Mouse (Mus musculus) neural tube, embryonic 15.5 days (tissue): ENCODE results near the gene Grb2. TPM values are rescaled to one million over a fixed set of nuclear protein-coding genes. Genes with fewer than 3 reads are reported as not detected.

Experiments
- ATAC-seq: fragments of 200-750 bp; cut with Nextera tagmentation; 2 replicates; pipeline ENCODE4 v1.8.0; 2017; ENCODE audit warnings: mild to moderate bottlenecking, moderate TSS enrichment, moderate library complexity; ENCODE audit not compliant: low FRiP score
- H3K27ac ChIP-seq: fragments of 300-500 bp; sonication (generic); replicated peaks from 2 replicates; pipeline ENCODE4 v1.5.1; 2015; ENCODE audit warnings: mild to moderate bottlenecking, inconsistent platforms
- H3K27me3 ChIP-seq: fragments of 300-500 bp; sonication (generic); replicated peaks from 2 replicates; pipeline ENCODE4 v1.6.1; 2015; ENCODE audit warnings: inconsistent platforms
- H3K36me3 ChIP-seq: fragments of 300-500 bp; sonication (generic); 2 replicates; pipeline ENCODE4 v1.6.1; 2015; ENCODE audit warnings: inconsistent platforms
- H3K4me1 ChIP-seq: fragments of 300-500 bp; sonication (generic); 2 replicates; pipeline ENCODE4 v1.6.1; 2015; ENCODE audit warnings: inconsistent platforms
- H3K4me2 ChIP-seq: fragments of 300-500 bp; sonication (generic); 2 replicates; pipeline ENCODE4 v1.6.1; 2015; ENCODE audit warnings: inconsistent platforms, mild to moderate bottlenecking, moderate library complexity
- H3K4me3 ChIP-seq: fragments of 300-500 bp; sonication (generic); replicated peaks from 2 replicates; pipeline ENCODE4 v1.5.1; 2015; ENCODE audit warnings: mild to moderate bottlenecking, inconsistent platforms
- H3K9ac ChIP-seq: fragments of 300-500 bp; sonication (generic); replicated peaks from 2 replicates; pipeline ENCODE4 v1.6.1; 2015; ENCODE audit warnings: mild to moderate bottlenecking, inconsistent platforms
- H3K9me3 ChIP-seq: fragments of 300-500 bp; sonication (generic); replicated peaks from 2 replicates; pipeline ENCODE4 v1.6.1; 2016; ENCODE audit warnings: inconsistent platforms
- WGBS: fragments of 180-500 bp; shearing (Covaris S2); methylation state at CpG from one replicate; pipeline ENCODE4 v1.1.7; 2015; ENCODE audit warnings: mixed read lengths; 5-methylcytosine and 5-hydroxymethylcytosine counted together
- polyA plus RNA-seq: library from polyadenylated mRNA; unstranded; fragments of >200 nt; fragmentation: Nextera tagmentation; extraction: Ambion mirVana; gene quantifications from 2 replicates; pipeline ENCODE4 v1.2.1, GENCODE M21; 2015

Gene Grb2
- polyA plus RNA-seq, 1 experiment from 2014 or later = 192 TPM

GRCm38 (mm10) chr11:115608421-115609399 is 99.7 kb downstream of the Grb2 start:
- Histone ChIP-seq H3K4me3 (no peak overlapping the region), H3K27ac (no peak overlapping the region), H3K9ac (no peak overlapping the region), H3K4me2 (no peak overlapping the region), H3K27me3 (0 out of 2 replicates have a peak, but pooled peaks cover 6% of the 10 kb centered on the region), H3K4me1 (peaks cover 36% of the 10 kb centered on the region), H3K36me3 (peaks cover 40% of the 10 kb centered on the region), H3K9me3 (no peaks in the 10 kb centered on the region)
- WGBS = 76% methylated on average over 23 of the region's 23 CpGs
- no peak for ATAC-seq

- no peak overlapping the region for H3K4me2 ChIP-seq
- no peak overlapping the region for H3K4me3 ChIP-seq
- H3K27me3 ChIP-seq = 0 out of 2 replicates have a peak, but pooled peaks cover 3% of the 10 kb centered on the region
- WGBS = 96% methylated on average over 18 of the region's 18 CpGs
- peaks cover 34% of the 10 kb centered on the region for H3K4me1 ChIP-seq
- no peak overlapping the region for H3K9ac ChIP-seq
- H3K36me3 ChIP-seq = peaks cover 40% of the 10 kb centered on the region
- no peaks in the 10 kb centered on the region for H3K9me3 ChIP-seq
- H3K27ac ChIP-seq = no peak overlapping the region
- no peak for ATAC-seq
Observed at GRCm38 (mm10) chr11:115606733-115607132, 101.7 kb downstream of the Grb2 start.

- peaks cover 38% of the 10 kb centered on the region for H3K4me1 ChIP-seq
- WGBS = 0% methylated on average over 26 of the region's 26 CpGs
- H3K27ac ChIP-seq = peak overlapping the region; percentile 95
- ATAC-seq = peak; percentile 48; the same call in 1 of the 2 replicates
- no peaks in the 10 kb centered on the region for H3K27me3 ChIP-seq
- no peaks in the 10 kb centered on the region for H3K9me3 ChIP-seq
- H3K36me3 ChIP-seq = peaks cover 45% of the 10 kb centered on the region
- H3K4me2 ChIP-seq = peak overlapping the region; percentile 92
- H3K9ac ChIP-seq = peak overlapping the region; percentile 94
- peak overlapping the region; percentile 67 for H3K4me3 ChIP-seq
Observed at GRCm38 (mm10) chr11:115604304-115604696, 104.1 kb downstream of the Grb2 start.

GRCm38 (mm10) chr11:115603476-115604303 is 104.7 kb downstream of the Grb2 start, which contains the start of the genes Mrps7 and Gga3:
TSS of gene Mrps7 (plus strand) at chr11:115603925.
TSS of gene Gga3 (minus strand) at chr11:115604051.
- no peaks in the 10 kb centered on the region for H3K27me3 ChIP-seq
- H3K4me1 ChIP-seq = peaks cover 38% of the 10 kb centered on the region
- whole genome bisulfite sequencing = under 1% methylated on average over 79 of the region's 93 CpGs
- H3K36me3 ChIP-seq = peaks cover 39% of the 10 kb centered on the region
- peak within 1 kb of the TSS; percentile 95 for H3K27ac ChIP-seq
- peak within 1 kb of the TSS; percentile 67 for H3K4me3 ChIP-seq
- peak; percentile 96 for ATAC-seq
- no peaks in the 10 kb centered on the region for H3K9me3 ChIP-seq
- peak within 1 kb of the TSS; percentile 92 for H3K4me2 ChIP-seq
- H3K9ac ChIP-seq = peak within 1 kb of the TSS; percentile 94

- Histone ChIP-seq H3K4me3 (peak overlapping the region; percentile 67), H3K9ac (peak overlapping the region; percentile 94), H3K36me3 (peaks cover 33% of the 10 kb centered on the region), H3K27ac (peak overlapping the region; percentile 95), H3K4me2 (peak overlapping the region; percentile 92), H3K27me3 (no peaks in the 10 kb centered on the region), H3K4me1 (peaks cover 38% of the 10 kb centered on the region), H3K9me3 (no peaks in the 10 kb centered on the region)
- ATAC-seq = no peak
- WGBS = 4% methylated on average over 15 of the region's 15 CpGs
Observed at GRCm38 (mm10) chr11:115603128-115603475, 105.3 kb downstream of the Grb2 start.

GRCm38 (mm10) chr11:115601174-115601573 is 107.2 kb downstream of the Grb2 start:
- WGBS = over 99% methylated on average over 4 of the region's 4 CpGs
- H3K27me3 ChIP-seq = no peaks in the 10 kb centered on the region
- H3K36me3 ChIP-seq = peaks cover 27% of the 10 kb centered on the region
- no peak overlapping the region for H3K4me3 ChIP-seq
- no peaks in the 10 kb centered on the region for H3K9me3 ChIP-seq
- no peak overlapping the region for H3K9ac ChIP-seq
- no peak overlapping the region for H3K4me2 ChIP-seq
- H3K4me1 ChIP-seq = peaks cover 38% of the 10 kb centered on the region
- H3K27ac ChIP-seq = no peak overlapping the region
- ATAC-seq = no peak

GRCm38 (mm10) chr11:115600743-115601142 is 107.7 kb downstream of the Grb2 start:
- peaks cover 27% of the 10 kb centered on the region for H3K36me3 ChIP-seq

GRCm38 (mm10) chr11:115599722-115600121 is 108.7 kb downstream of the Grb2 start:
- no peak overlapping the region for H3K27ac ChIP-seq
- ATAC-seq = no peak
- no peak overlapping the region for H3K9ac ChIP-seq
- H3K9me3 ChIP-seq = no peaks in the 10 kb centered on the region
- no peak overlapping the region for H3K4me2 ChIP-seq
- H3K36me3 ChIP-seq = peaks cover 29% of the 10 kb centered on the region
- WGBS = 88% methylated on average over 7 of the region's 7 CpGs
- no peak overlapping the region for H3K4me3 ChIP-seq
- H3K4me1 ChIP-seq = peaks cover 25% of the 10 kb centered on the region
- H3K27me3 ChIP-seq = no peaks in the 10 kb centered on the region

More at GRCm38 (mm10) chr11:115600743-115601142, 107.7 kb downstream of the Grb2 start:
- WGBS = 96% methylated on average over 15 of the region's 15 CpGs
- Histone ChIP-seq H3K9ac (no peak overlapping the region), H3K4me2 (no peak overlapping the region), H3K4me1 (peaks cover 35% of the 10 kb centered on the region), H3K9me3 (no peaks in the 10 kb centered on the region), H3K4me3 (no peak overlapping the region), H3K27me3 (no peaks in the 10 kb centered on the region), H3K27ac (no peak overlapping the region)
- no peak for ATAC-seq

- no peaks in the 10 kb centered on the region for H3K27me3 ChIP-seq
- H3K4me3 ChIP-seq = no peak overlapping the region
- peaks cover 21% of the 10 kb centered on the region for H3K4me1 ChIP-seq
- no peak overlapping the region for H3K27ac ChIP-seq
- H3K36me3 ChIP-seq = peaks cover 40% of the 10 kb centered on the region
- no peaks in the 10 kb centered on the region for H3K9me3 ChIP-seq
- H3K4me2 ChIP-seq = no peak overlapping the region
- ATAC-seq = no peak
- no peak overlapping the region for H3K9ac ChIP-seq
- 83% methylated on average over 4 of the region's 4 CpGs for WGBS
Observed at GRCm38 (mm10) chr11:115598309-115598708, 110.1 kb downstream of the Grb2 start.

- no peaks in the 10 kb centered on the region for H3K4me1 ChIP-seq
- no peaks in the 10 kb centered on the region for H3K9me3 ChIP-seq
- ATAC-seq = no peak
- 96% methylated on average over 3 of the region's 3 CpGs for WGBS
- H3K4me3 ChIP-seq = no peak overlapping the region
- no peak overlapping the region for H3K9ac ChIP-seq
- H3K36me3 ChIP-seq = peaks cover 64% of the 10 kb centered on the region
- no peak overlapping the region for H3K4me2 ChIP-seq
- H3K27me3 ChIP-seq = no peaks in the 10 kb centered on the region
- no peak overlapping the region for H3K27ac ChIP-seq
Observed at GRCm38 (mm10) chr11:115595209-115595608, 113.2 kb downstream of the Grb2 start.
